Mouse (Mus musculus): Measurements from ENCODE around the gene Slc26a10.
"Not testable (repeated sequence)": the region's sequence is repeated elsewhere in the genome, so short reads cannot be mapped to it uniquely, and the experiment has no call there.

The Slc26a10 gene

DNA sequence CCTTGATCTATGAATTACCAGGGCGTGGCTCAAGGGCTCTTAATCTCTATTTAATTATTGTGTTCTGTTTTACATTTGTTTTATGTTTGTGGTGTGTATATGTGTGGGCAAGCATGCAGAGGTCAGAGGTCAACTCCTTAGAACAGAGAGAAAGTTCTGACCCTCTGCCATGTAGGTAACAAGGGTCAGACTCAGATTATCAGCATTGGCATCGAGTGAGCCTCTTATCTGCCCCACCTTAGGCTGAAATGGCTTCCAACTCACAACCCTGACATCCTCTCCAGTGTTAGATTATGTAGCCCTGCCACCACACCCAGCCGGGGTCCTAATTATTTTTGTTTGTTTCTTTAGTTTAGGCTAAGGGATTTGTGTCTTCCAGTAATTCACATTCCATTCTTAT, 22.0 kb downstream of the Slc26a10 start:
- no peak for DNase-seq

- no peak for DNase-seq
These were observed 23.9 kb downstream of the Slc26a10 start for GRCm38 (mm10) chr10:127156511-127156910.

GRCm38 (mm10) chr10:127156089-127156488, 24.4 kb downstream of the Slc26a10 start:
- DNase-seq: no peak

DNA sequence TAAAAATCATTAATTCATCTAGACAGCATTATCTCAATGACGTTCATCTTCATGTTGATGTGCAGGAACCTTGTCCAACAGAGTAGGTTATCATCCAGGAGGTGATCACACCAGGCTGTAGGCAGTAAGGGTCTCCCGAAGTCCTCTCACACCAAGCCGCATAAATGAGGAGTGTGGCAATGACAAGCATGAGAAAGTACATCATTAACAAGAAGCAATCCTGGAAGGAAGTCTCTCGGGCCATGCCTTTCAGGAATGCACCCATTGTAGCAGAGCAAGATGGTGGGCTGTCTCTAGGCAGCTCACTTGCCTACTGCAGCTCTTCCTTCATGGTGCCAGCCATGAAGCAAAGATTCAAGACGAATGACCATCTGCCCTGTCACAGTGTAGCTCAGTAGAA, 25.8 kb downstream of the Slc26a10 start:
- DNase-seq: no peak

DNA sequence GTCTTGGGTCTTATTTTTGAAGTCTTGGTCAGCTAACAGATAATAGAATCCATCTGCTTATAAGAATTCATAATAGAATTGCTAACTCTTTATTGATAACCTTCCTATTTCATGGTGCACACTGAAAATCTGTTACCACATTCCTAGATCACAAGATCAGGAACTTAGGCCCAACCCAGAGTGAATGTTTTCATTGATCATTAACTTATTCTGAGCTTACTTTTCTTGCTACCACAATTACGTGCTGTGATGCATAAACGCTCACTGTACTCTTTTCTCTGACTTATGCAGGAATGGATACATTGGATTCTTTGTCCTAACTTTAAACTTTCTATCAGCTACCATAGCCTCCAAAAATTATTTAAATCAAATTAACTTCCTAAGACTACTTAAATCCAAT, 26.2 kb downstream of the Slc26a10 start:
- DNase-seq: no peak

- no peak for DNase-seq
These were observed 27.1 kb downstream of the Slc26a10 start for GRCm38 (mm10) chr10:127153323-127153722.

DNA sequence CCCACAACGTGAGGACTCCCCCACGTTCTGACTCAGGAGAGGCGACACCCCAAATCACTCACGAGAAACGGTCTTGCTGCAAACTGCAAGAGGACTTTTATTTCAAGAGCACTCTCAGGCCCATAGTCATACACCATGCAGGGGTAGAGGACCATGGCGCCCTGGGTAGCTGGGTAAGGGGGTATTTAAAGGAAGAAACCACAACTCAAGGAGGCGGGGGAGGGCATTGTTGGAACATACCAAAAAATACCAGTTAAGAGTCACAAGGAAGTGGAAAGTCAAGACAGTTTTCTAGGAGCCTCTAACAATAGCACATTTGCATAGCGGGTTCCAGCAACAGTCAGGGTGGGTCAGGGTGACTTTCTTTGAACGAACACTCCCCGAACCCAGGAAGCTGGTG, 27.9 kb downstream of the Slc26a10 start:
- not testable (repeated sequence) for DNase-seq

DNA sequence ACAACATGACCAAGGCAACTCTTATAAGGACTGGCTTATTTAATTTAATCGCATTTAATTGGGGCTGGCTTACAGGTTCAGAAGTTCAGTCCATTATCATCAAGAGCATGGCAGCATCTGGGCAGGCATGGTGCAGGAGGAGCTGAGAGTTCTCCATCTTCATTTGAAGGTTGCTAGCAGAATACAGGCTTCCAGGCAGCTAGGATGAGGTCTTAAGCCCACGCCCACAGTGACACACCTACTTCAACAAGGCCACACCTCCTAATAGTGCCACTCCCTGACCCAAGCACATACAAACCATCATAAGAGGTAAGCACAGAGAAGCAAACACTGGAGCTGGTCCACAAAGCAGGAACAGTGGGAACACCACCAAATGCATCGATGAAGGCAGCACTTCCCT, 29.2 kb downstream of the Slc26a10 start:
- DNase-seq: not testable (repeated sequence)

GRCm38 (mm10) chr10:127150471-127150872, 30.0 kb downstream of the Slc26a10 start:
- DNase-seq: no peak

GRCm38 (mm10) chr10:127147135-127147534, 33.3 kb downstream of the Slc26a10 start:
- DNase-seq: no peak

GRCm38 (mm10) chr10:127145303-127145702, 35.1 kb downstream of the Slc26a10 start:
- DNase-seq: no peak

DNA sequence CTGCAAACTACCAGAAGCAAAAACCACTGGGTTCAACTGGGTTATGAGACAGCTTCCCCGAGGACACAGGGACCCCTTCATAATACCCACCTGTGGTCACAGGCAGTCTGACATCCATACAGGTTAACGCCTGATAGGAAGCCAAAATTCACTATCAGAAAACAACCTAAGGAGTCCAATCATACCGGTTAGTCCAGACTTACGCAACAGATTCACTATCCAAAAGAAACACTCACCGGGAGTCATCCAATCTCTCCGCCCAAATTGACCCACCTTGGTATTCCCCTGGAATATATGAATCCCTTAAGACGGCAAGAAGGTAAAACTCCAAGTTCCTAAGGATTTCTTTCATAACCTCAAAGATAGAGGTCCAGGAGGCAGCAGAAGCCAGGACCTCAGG, 35.9 kb downstream of the Slc26a10 start:
- DNase-seq: no peak

DNA sequence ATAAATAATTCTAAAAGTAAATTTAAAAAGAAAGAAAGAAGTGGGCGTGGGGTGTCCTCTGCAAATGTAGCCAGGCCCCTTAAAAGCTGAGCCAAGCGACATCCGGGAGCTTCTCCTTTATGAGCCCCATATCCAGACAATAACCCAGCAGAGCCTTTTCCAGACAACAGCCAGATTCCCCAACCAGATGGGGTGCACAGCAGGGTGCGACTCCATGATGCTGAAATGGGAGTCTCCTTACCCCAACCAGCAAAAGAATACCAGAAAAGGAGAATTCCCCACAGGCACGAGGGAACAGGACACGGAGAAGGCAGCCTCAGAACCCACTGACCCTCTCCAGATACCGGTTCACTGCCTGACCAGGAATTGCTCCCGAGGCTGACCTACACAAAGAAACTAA, 37.2 kb downstream of the Slc26a10 start:
- peak; percentile 23 for DNase-seq

GRCm38 (mm10) chr10:127141500-127141899, 38.9 kb downstream of the Slc26a10 start:
- DNase-seq: no peak

- no peak for DNase-seq
These were observed 39.5 kb downstream of the Slc26a10 start for GRCm38 (mm10) chr10:127140971-127141370.

DNA sequence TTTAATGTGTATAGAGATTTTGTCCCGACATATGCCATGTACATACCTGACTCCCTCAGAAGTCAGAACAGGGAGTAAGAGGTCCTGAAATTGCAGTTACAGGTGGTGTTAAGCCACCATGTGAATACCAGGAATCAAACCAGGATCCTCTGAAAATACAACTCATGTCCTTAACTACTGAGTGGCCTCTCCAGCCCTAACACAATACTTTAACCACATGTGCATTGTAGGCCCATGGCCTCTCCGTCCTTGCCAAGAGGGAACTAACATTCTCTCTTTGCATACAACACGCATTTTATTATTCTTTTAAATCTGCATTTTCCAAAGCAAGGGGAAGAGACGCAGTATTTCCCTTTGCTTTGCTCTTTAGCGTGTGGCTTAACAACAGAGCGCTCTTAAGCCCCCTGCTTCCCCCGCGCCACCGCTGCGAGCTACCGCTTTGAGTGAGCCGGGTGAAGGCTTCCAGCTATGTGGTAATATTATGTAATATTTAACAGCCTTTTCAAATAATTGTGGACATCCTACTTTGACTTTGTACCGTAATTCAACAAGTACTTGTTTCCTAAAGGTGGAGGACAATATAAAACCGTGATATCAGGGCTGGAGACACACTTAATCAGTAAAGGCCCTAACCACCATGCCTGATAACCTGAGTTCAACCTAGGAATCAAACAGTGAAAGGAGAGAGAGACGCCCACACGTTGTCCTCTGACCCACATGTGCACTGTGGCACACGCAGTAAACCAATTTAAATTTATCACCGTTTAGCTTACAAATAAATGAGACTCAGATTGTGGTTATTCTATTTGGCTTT, 41.9 kb downstream of the Slc26a10 start:
- no peak for DNase-seq

GRCm38 (mm10) chr10:127137896-127138295, 42.5 kb downstream of the Slc26a10 start:
- no peak for DNase-seq

- no peak for DNase-seq
These were observed 43.9 kb downstream of the Slc26a10 start for GRCm38 (mm10) chr10:127136510-127136909.

- no peak for DNase-seq
These were observed 45.2 kb downstream of the Slc26a10 start for GRCm38 (mm10) chr10:127135118-127135836.

DNA sequence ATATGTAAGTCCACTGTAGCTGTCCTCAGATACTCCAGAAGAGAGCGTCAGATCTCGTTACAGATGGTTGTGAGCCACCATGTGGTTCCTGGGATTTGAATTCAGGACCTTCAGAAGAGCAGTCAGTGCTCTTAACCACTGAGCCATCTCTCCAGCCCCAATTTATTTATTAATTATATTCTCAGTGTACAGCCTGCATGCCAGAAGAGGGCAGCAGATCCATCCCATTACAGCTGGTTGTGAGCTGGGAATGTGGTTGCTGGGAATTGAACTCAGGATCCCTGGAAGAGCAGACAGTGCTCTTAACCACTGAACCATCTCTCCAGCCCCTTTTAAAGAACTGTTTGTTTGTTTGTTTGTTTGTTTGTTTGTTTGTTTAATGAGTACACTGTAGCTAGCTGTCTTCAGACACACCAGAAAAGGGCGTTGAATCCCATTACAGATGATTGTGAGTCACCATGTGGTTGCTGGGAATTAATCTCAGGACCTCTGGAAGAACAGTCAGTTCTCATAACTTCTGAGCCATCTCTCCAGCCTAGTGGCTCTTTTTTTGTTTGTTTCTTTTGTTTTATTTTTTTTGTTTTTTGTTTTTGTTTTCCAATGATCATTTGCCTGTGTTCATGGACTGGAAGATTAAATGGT, 45.9 kb downstream of the Slc26a10 start:
- DNase-seq: not testable (repeated sequence)

DNA sequence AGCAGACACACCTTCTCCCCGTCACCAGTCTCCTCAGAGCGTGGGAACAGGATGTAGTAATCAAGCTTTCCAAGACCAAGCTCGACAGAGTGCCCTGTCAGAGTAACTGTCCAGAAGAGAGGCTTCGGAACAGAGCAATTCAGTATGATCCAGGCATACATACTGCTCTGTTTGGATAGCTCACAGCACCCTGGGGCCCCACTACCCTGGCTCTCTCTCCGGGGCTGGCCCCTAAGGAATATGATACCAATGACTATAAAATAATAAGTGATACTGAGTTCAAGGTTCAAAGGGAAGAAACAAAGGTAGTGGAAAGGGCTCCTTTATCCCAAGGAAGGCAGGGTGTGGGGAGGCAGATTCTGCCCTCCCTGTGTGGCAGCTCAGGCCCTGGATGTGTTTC, 48.0 kb downstream of the Slc26a10 start:
- DNase-seq: no peak

DNA sequence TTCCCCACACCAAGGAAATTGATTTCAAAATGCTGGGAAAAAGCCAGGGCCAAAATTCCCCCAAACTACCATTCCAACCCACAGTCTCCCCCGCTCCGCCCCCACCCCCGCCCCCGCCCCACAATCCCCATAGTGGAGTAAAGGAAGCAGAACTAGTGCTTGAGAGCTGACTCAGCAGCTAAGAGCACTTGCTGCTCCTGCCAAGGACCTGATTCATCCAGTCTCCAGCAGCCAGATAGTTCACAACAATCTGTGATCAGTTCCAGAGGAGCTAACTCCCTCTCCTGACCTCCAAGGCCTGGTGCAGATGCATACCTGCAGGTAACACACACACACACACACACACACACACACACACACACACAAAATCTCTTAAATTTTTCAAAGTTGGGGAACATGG, 51.0 kb downstream of the Slc26a10 start:
- DNase-seq: no peak

DNA sequence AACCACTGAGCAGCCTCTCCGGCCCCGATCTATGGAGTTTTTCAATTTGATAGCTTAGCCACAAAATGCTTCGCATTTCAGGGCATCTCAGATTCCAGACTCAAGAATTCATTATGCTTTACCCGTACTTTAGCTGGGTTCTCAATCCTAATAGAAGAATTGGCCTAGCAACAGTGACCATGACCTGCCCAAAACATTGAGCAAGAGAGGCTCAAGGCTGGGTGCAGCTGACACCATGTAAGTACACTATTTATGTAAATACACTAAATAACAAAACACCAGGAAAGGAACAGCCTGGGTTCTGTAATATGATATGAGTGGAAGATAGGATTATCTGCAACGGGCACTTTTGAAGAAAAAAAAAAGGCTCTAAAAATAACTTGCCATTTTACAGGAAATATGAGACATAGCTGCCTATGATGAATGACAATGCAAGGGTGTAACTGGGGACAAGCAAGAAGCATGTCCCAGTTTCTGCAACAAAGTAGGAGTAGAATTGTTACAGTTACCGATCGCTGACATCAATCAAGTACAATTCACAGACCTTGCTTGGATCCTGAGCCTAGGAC, 52.6 kb downstream of the Slc26a10 start:
- DNase-seq: no peak
